Mouse (Mus musculus) layer of hippocampus, adult 8-10 months (tissue): ENCODE measurements around the gene Arhgap27. TPM values are rescaled to one million over a fixed set of nuclear protein-coding genes. Genes with fewer than 3 reads are reported as not detected.
"Not testable (repeated sequence)": the region's sequence is repeated elsewhere in the genome, so short reads cannot be mapped to it uniquely, and the experiment has no call there.

Experiments
- DNase-seq, 2 experiments: peaks; one replicate each; pipeline ENCODE4 v3.0.0; 2022; ENCODE audit warnings: low spot score in 2 of 2
- total RNA-seq, 4 experiments: library from RNA; stranded (reverse); gene quantifications; 2 replicates each; pipeline ENCODE4 v1.2.4; 2022

The Arhgap27 gene
- total RNA-seq, 4 experiments from 2014 or later: 9.8 to 19.8 (median 15.6) TPM

- no peak for DNase-seq
Observed at GRCm38 (mm10) chr11:103307910-103308309, 55.6 kb downstream of the Arhgap27 start.

GRCm38 (mm10) chr11:103304525-103304924 lies 59.0 kb downstream of the Arhgap27 start:
- no peak for DNase-seq

- no peak for DNase-seq
Observed at GRCm38 (mm10) chr11:103294772-103295171, 68.7 kb downstream of the Arhgap27 start.

GRCm38 (mm10) chr11:103294066-103294465 lies 69.4 kb downstream of the Arhgap27 start:
- no peak for DNase-seq

GRCm38 (mm10) chr11:103292890-103293287 lies 70.6 kb downstream of the Arhgap27 start:
- DNase-seq: no peak

- DNase-seq: no peak
Observed at GRCm38 (mm10) chr11:103292152-103292889, 71.2 kb downstream of the Arhgap27 start.

- not testable (repeated sequence) for DNase-seq
Observed at GRCm38 (mm10) chr11:103290841-103291240, 72.7 kb downstream of the Arhgap27 start.

GRCm38 (mm10) chr11:103288291-103288963 lies 75.1 kb downstream of the Arhgap27 start:
- no peak for DNase-seq

GRCm38 (mm10) chr11:103286910-103287309 lies 76.6 kb downstream of the Arhgap27 start:
- no peak for DNase-seq

GRCm38 (mm10) chr11:103285951-103286350 lies 77.5 kb downstream of the Arhgap27 start:
- no peak for DNase-seq

GRCm38 (mm10) chr11:103285276-103285675 lies 78.2 kb downstream of the Arhgap27 start:
- DNase-seq: no peak

GRCm38 (mm10) chr11:103281784-103282183 lies 81.7 kb downstream of the Arhgap27 start:
- DNase-seq: no peak

Other genes starting within 250 kb of the Arhgap27 start
- 10 to 100 TPM; 39.0 to 51.3 (median 45.9) TPM for gene Hexim1, start 247.5 kb downstream of the Arhgap27 start, total RNA-seq
- gene Hexim2, start 231.3 kb downstream of the Arhgap27 start, total RNA-seq: 10 to 100 TPM in 3 of 4 experiments, 1 to 10 TPM in 1; 9.4 to 15.1 (median 11.6) TPM
- gene Fmnl1, start 192.6 kb downstream of the Arhgap27 start, total RNA-seq: 100 to 1,000 TPM; 121 to 133 (median 125) TPM
- 1 to 10 TPM; 1.4 to 3.1 (median 2.2) TPM for gene 1700023F06Rik, start 155.1 kb downstream of the Arhgap27 start, total RNA-seq
- gene Spata32, start 145.3 kb downstream of the Arhgap27 start, total RNA-seq: 1 to 10 TPM; 1.4 to 3.0 (median 2.1) TPM
- 1 to 10 TPM; 4.6 to 5.5 (median 4.8) TPM for gene Map3k14, start 96.2 kb downstream of the Arhgap27 start, total RNA-seq
- gene Plekhm1, start 49.0 kb upstream of the Arhgap27 start, total RNA-seq: 10 to 100 TPM; 17.9 to 23.4 (median 20.4) TPM
- not detected for gene Lrrc37a, start 140.9 kb upstream of the Arhgap27 start, total RNA-seq